Mouse (Mus musculus) lung, adult 2 months (tissue): ENCODE measurements around the gene Aanat. TPM values are rescaled to one million over a fixed set of nuclear protein-coding genes. Genes with fewer than 3 reads are reported as not detected.
"Not testable (repeated sequence)": the region's sequence is repeated elsewhere in the genome, so short reads cannot be mapped to it uniquely, and the experiment has no call there.

Source experiments
- DNase-seq: peaks from one replicate; pipeline ENCODE4 v3.0.0; 2022
- H3K4me1 ChIP-seq: fragments of 200-500 bp; 2 replicates; pipeline ENCODE4 v1.6.1; 2011; ENCODE audit warnings: low read length; ENCODE audit not compliant: control insufficient read depth, insufficient read depth
- H3K4me3 ChIP-seq: fragments of 200-500 bp; replicated peaks from 2 replicates; pipeline ENCODE3; 2011; ENCODE audit warnings: low read depth, mild to moderate bottlenecking, control low read depth, low read length; ENCODE audit errors: extremely low read depth
- CTCF ChIP-seq: fragments of 200-500 bp; IDR thresholded peaks from 2 replicates; pipeline ENCODE4 v1.5.1; 2011; ENCODE audit warnings: mild to moderate bottlenecking, low read length, control low read depth; ENCODE audit not compliant: insufficient read depth
- POLR2A ChIP-seq: fragments of 200-500 bp; IDR thresholded peaks from 2 replicates; pipeline ENCODE4 v1.6.1; 2011; ENCODE audit warnings: low read depth, mild to moderate bottlenecking, control low read depth, low read length, borderline replicate concordance; ENCODE audit errors: extremely low read depth
- WGBS: fragments of 180-500 bp; shearing (Covaris S2); methylation state at CpG from one replicate; pipeline ENCODE4 v1.1.7; 2018; 5-methylcytosine and 5-hydroxymethylcytosine counted together
- polyA plus RNA-seq: library from polyadenylated mRNA; depleted of rRNA; stranded (reverse); fragments of >200 nt; gene quantifications from 2 replicates; pipeline ENCODE4 v1.2.3, GENCODE M21; 2012

Gene Aanat
- polyA plus RNA-seq, 1 experiment, result not detected

GRCm38 (mm10) chr11:116625081-116626000 is 39.1 kb downstream of the Aanat start:
- peaks cover 31% of the 10 kb centered on the region for H3K4me1 ChIP-seq
- no peak overlapping the region for H3K4me3 ChIP-seq
- TF ChIP-seq POLR2A (no peak), CTCF (peak; percentile 64)
- peak; percentile 54 for DNase-seq
- WGBS, result 79% methylated on average over 17 of the region's 17 CpGs

GRCm38 (mm10) chr11:116626299-116627071 is 40.3 kb downstream of the Aanat start, which contains the start of gene Rhbdf2:
TSS of gene Rhbdf2 (minus strand) at chr11:116627019.
- TF ChIP-seq CTCF (no peak), POLR2A (no peak)
- DNase-seq, result no peak
- H3K4me3 ChIP-seq, result no peak within 1 kb of the TSS
- 80% methylated on average over 10 of the region's 10 CpGs for WGBS
- H3K4me1 ChIP-seq, result peaks cover 21% of the 10 kb centered on the region

- DNase-seq, result no peak
- WGBS, result 43% methylated on average over 10 of the region's 10 CpGs
Observed at GRCm38 (mm10) chr11:116627072-116628020, 41.1 kb downstream of the Aanat start.

GRCm38 (mm10) chr11:116628712-116629111 is 42.5 kb downstream of the Aanat start:
- no peak overlapping the region for H3K4me3 ChIP-seq
- DNase-seq, result peak; percentile 86
- TF ChIP-seq CTCF (peak; percentile 88), POLR2A (no peak)
- WGBS, result 53% methylated on average over 9 of the region's 9 CpGs
- H3K4me1 ChIP-seq, result peaks cover 4% of the 10 kb centered on the region

More at GRCm38 (mm10) chr11:116627072-116628020, 41.1 kb downstream of the Aanat start:
- peak; percentile 46 for TF ChIP-seq CTCF
- TF ChIP-seq POLR2A, result no peak
- H3K4me1 ChIP-seq, result peaks cover 13% of the 10 kb centered on the region
- no peak overlapping the region for H3K4me3 ChIP-seq

- TF ChIP-seq POLR2A (no peak), CTCF (no peak)
- no peak for DNase-seq
Observed at GRCm38 (mm10) chr11:116629472-116629871, 43.2 kb downstream of the Aanat start.

GRCm38 (mm10) chr11:116630171-116630965 is 44.1 kb downstream of the Aanat start:
- WGBS, result 52% methylated on average over 12 of the region's 12 CpGs
- DNase-seq, result no peak
- TF ChIP-seq POLR2A (no peak), CTCF (no peak)

More at GRCm38 (mm10) chr11:116629472-116629871, 43.2 kb downstream of the Aanat start:
- H3K4me3 ChIP-seq, result no peak overlapping the region
- H3K4me1 ChIP-seq, result peaks cover under 1% of the 10 kb centered on the region
- WGBS, result 85% methylated on average over 6 of the region's 6 CpGs

GRCm38 (mm10) chr11:116632962-116633361 is 46.7 kb downstream of the Aanat start:
- Histone ChIP-seq H3K4me1 (no peaks in the 10 kb centered on the region), H3K4me3 (no peak overlapping the region)
- DNase-seq, result no peak
- TF ChIP-seq CTCF (no peak), POLR2A (no peak)
- WGBS, result 57% methylated on average over 10 of the region's 10 CpGs

More at GRCm38 (mm10) chr11:116630171-116630965, 44.1 kb downstream of the Aanat start:
- H3K4me1 ChIP-seq, result no peaks in the 10 kb centered on the region
- no peak overlapping the region for H3K4me3 ChIP-seq

GRCm38 (mm10) chr11:116636607-116637006 is 50.4 kb downstream of the Aanat start:
- not testable (repeated sequence) for H3K4me1 ChIP-seq, DNase-seq, H3K4me3 ChIP-seq
- WGBS, result 66% methylated on average over 8 of the region's 8 CpGs
